Mouse (Mus musculus) adrenal gland, postnatal 10 days (tissue): ENCODE results near the gene Cd84. TPM values are rescaled to one million over a fixed set of nuclear protein-coding genes. Genes with fewer than 3 reads are reported as not detected.
A peak's percentile ranks its signal among the peaks of the same experiment; 100 is the strongest.
"Not testable (repeated sequence)": the region's sequence is repeated elsewhere in the genome, so short reads cannot be mapped to it uniquely, and the experiment has no call there.

ENCODE experiments used
- DNase-seq: peaks from one replicate; pipeline ENCODE4 v3.0.0; 2021; ENCODE audit warnings: mixed read lengths
- long read RNA-seq, 2 experiments: library from polyadenylated mRNA; stranded (forward); transcript quantifications; one replicate each; pipeline ENCODE4 v2.0.0; 2021
- total RNA-seq, 2 experiments: library from RNA; stranded (reverse); gene quantifications; 2 replicates each; pipeline ENCODE4 v1.2.3; 2021

Gene Cd84
- total RNA-seq, result 1 to 10 TPM; 5.3 to 6.2 TPM
- long read RNA-seq, experiment 1, partial matches to known transcripts, result 2 of 3 reads
- long read RNA-seq, experiment 1, other reads (novel, unspliced or antisense), result 1 of 3 reads
- long read RNA-seq, experiment 2, result 0 reads

GRCm38 (mm10) chr1:171839488-171839887 lies at the start of gene Cd84:
Gene Cd84 (plus strand): TSS chr1:171839697.
- DNase-seq, result no peak

GRCm38 (mm10) chr1:171791491-171791890 lies 48.0 kb upstream of the Cd84 start:
- DNase-seq, result no peak

- DNase-seq, result no peak
These were observed 43.3 kb upstream of the Cd84 start for GRCm38 (mm10) chr1:171796185-171796584.

- DNase-seq, result no peak
These were observed 41.7 kb upstream of the Cd84 start for GRCm38 (mm10) chr1:171797840-171798239.

- DNase-seq, result no peak
These were observed 39.8 kb upstream of the Cd84 start for GRCm38 (mm10) chr1:171799648-171800047.

GRCm38 (mm10) chr1:171811048-171811447 lies 28.4 kb upstream of the Cd84 start:
- DNase-seq, result not testable (repeated sequence)

GRCm38 (mm10) chr1:171815545-171816439 lies 23.7 kb upstream of the Cd84 start:
- peak; percentile 8 for DNase-seq

- no peak for DNase-seq
These were observed 22.5 kb upstream of the Cd84 start for GRCm38 (mm10) chr1:171816991-171817390.

GRCm38 (mm10) chr1:171821331-171821730 lies 18.2 kb upstream of the Cd84 start:
- DNase-seq, result no peak

- no peak for DNase-seq
These were observed 14.0 kb upstream of the Cd84 start for GRCm38 (mm10) chr1:171825462-171825861.

GRCm38 (mm10) chr1:171826164-171826563 lies 13.3 kb upstream of the Cd84 start:
- no peak for DNase-seq

- DNase-seq, result no peak
These were observed 11.8 kb upstream of the Cd84 start for GRCm38 (mm10) chr1:171827674-171828073.

- no peak for DNase-seq
These were observed 1.0 kb downstream of the Cd84 start for GRCm38 (mm10) chr1:171840450-171841023.

- DNase-seq, result no peak
These were observed 5.7 kb downstream of the Cd84 start for GRCm38 (mm10) chr1:171845035-171845754.

GRCm38 (mm10) chr1:171848201-171848600 lies 8.7 kb downstream of the Cd84 start:
- no peak for DNase-seq

- no peak for DNase-seq
These were observed 9.3 kb downstream of the Cd84 start for GRCm38 (mm10) chr1:171848757-171849156.

- DNase-seq, result no peak
These were observed 10.0 kb downstream of the Cd84 start for GRCm38 (mm10) chr1:171849454-171849853.

- DNase-seq, result no peak
These were observed 26.0 kb downstream of the Cd84 start for GRCm38 (mm10) chr1:171865467-171865866.

GRCm38 (mm10) chr1:171886989-171887388 lies 47.5 kb downstream of the Cd84 start:
- DNase-seq, result no peak

- DNase-seq, result not testable (repeated sequence)
These were observed 55.9 kb downstream of the Cd84 start, which contains the start of gene Gm10521 for GRCm38 (mm10) chr1:171895364-171895763. Gene Gm10521 (plus strand): TSS chr1:171895664.

- DNase-seq, result no peak
These were observed 64.5 kb downstream of the Cd84 start for GRCm38 (mm10) chr1:171904011-171904410.

GRCm38 (mm10) chr1:171915638-171916458 lies 76.4 kb downstream of the Cd84 start:
- DNase-seq, result no peak
